Mouse (Mus musculus): ENCODE measurements around the gene Lhx6. TPM values are rescaled to one million over a fixed set of nuclear protein-coding genes. Genes with fewer than 3 reads are reported as not detected.

The Lhx6 gene
- polyA plus RNA-seq, 1 experiment from 2014 or later: 2.0 TPM

- H3K36me3 ChIP-seq (ENCODE audit: insufficient read depth, low read length): no peaks in the 10 kb centered on the region
- H3K4me1 ChIP-seq (ENCODE audit: insufficient read depth, low read depth, low read length): no peaks in the 10 kb centered on the region
- H3K9ac ChIP-seq (replicated peaks; ENCODE audit: low read depth): no peak overlapping the region
- TF ChIP-seq CTCF (IDR thresholded peaks at IDR 0.05) (no peak), EP300 (IDR thresholded peaks at IDR 0.05) (no peak)
- no peaks in the 10 kb centered on the region for H3K9me3 ChIP-seq (ENCODE audit: low read length)
- H3K4me3 ChIP-seq (ENCODE audit: low read depth, low read length): no peak overlapping the region
- no peak for ATAC-seq
- H3K27me3 ChIP-seq (replicated peaks; ENCODE audit: insufficient read depth, low read length): 0 out of 2 replicates have a peak, but pooled peaks cover under 1% of the 10 kb centered on the region
- DNase-seq (ENCODE audit: low spot score): no peak
- H3K4me2 ChIP-seq (replicated peaks; ENCODE audit: low read depth, low read length): no peak overlapping the region
- no peak overlapping the region for H3K27ac ChIP-seq (ENCODE audit: low read length)
- 100% methylated on average over 1 of the region's 1 CpGs for WGBS
Measured at GRCm38 (mm10) chr2:36085041-36085440, 20.2 kb downstream of the Lhx6 start.

- TF ChIP-seq EP300 (IDR thresholded peaks at IDR 0.05): no peak
- no peak for TF ChIP-seq CTCF (IDR thresholded peaks at IDR 0.05)
Measured at GRCm38 (mm10) chr2:36082802-36083580, 22.2 kb downstream of the Lhx6 start.

GRCm38 (mm10) chr2:36081446-36081845 is 23.8 kb downstream of the Lhx6 start:
- no peak for TF ChIP-seq CTCF (IDR thresholded peaks at IDR 0.05)
- no peak for TF ChIP-seq EP300 (IDR thresholded peaks at IDR 0.05)
- no peak for ATAC-seq

More at GRCm38 (mm10) chr2:36082802-36083580, 22.2 kb downstream of the Lhx6 start:
- ATAC-seq: no peak
- Histone ChIP-seq H3K4me1 (ENCODE audit: insufficient read depth, low read depth, low read length) (no peaks in the 10 kb centered on the region), H3K4me2 (replicated peaks; ENCODE audit: low read depth, low read length) (no peak overlapping the region), H3K9ac (replicated peaks; ENCODE audit: low read depth) (no peak overlapping the region), H3K9me3 (ENCODE audit: low read length) (no peaks in the 10 kb centered on the region), H3K27ac (ENCODE audit: low read length) (no peak overlapping the region), H3K27me3 (replicated peaks; ENCODE audit: insufficient read depth, low read length) (no peaks in the 10 kb centered on the region), H3K4me3 (ENCODE audit: low read depth, low read length) (no peak overlapping the region), H3K36me3 (ENCODE audit: insufficient read depth, low read length) (no peaks in the 10 kb centered on the region)
- no peak for DNase-seq (ENCODE audit: low spot score)
- WGBS: 75% methylated on average over 9 of the region's 9 CpGs

GRCm38 (mm10) chr2:36077160-36077761 is 27.9 kb downstream of the Lhx6 start:
- 25% methylated on average over 11 of the region's 11 CpGs for WGBS
- Histone ChIP-seq H3K9me3 (ENCODE audit: low read length) (no peaks in the 10 kb centered on the region), H3K27me3 (replicated peaks; ENCODE audit: insufficient read depth, low read length) (no peaks in the 10 kb centered on the region), H3K9ac (replicated peaks; ENCODE audit: low read depth) (no peak overlapping the region), H3K4me1 (ENCODE audit: insufficient read depth, low read depth, low read length) (no peaks in the 10 kb centered on the region), H3K27ac (ENCODE audit: low read length) (no peak overlapping the region), H3K4me2 (replicated peaks; ENCODE audit: low read depth, low read length) (no peak overlapping the region), H3K36me3 (ENCODE audit: insufficient read depth, low read length) (no peaks in the 10 kb centered on the region), H3K4me3 (ENCODE audit: low read depth, low read length) (no peak overlapping the region)
- DNase-seq (ENCODE audit: low spot score) (no peak), ATAC-seq (no peak)
- no peak for TF ChIP-seq CTCF (IDR thresholded peaks at IDR 0.05)
- no peak for TF ChIP-seq EP300 (IDR thresholded peaks at IDR 0.05)

More at GRCm38 (mm10) chr2:36081446-36081845, 23.8 kb downstream of the Lhx6 start:
- no peak overlapping the region for H3K27ac ChIP-seq (ENCODE audit: low read length)
- no peak overlapping the region for H3K9ac ChIP-seq (replicated peaks; ENCODE audit: low read depth)
- H3K4me3 ChIP-seq (ENCODE audit: low read depth, low read length): no peak overlapping the region
- no peak overlapping the region for H3K4me2 ChIP-seq (replicated peaks; ENCODE audit: low read depth, low read length)
- no peak for DNase-seq (ENCODE audit: low spot score)
- H3K27me3 ChIP-seq (replicated peaks; ENCODE audit: insufficient read depth, low read length): no peaks in the 10 kb centered on the region
- H3K4me1 ChIP-seq (ENCODE audit: insufficient read depth, low read depth, low read length): no peaks in the 10 kb centered on the region
- WGBS: 18% methylated on average over 9 of the region's 9 CpGs
- no peaks in the 10 kb centered on the region for H3K9me3 ChIP-seq (ENCODE audit: low read length)
- no peaks in the 10 kb centered on the region for H3K36me3 ChIP-seq (ENCODE audit: insufficient read depth, low read length)

- no peaks in the 10 kb centered on the region for H3K36me3 ChIP-seq (ENCODE audit: insufficient read depth, low read length)
- no peaks in the 10 kb centered on the region for H3K9me3 ChIP-seq (ENCODE audit: low read length)
- no peaks in the 10 kb centered on the region for H3K4me1 ChIP-seq (ENCODE audit: insufficient read depth, low read depth, low read length)
- DNase-seq (ENCODE audit: low spot score) (no peak), ATAC-seq (no peak)
- TF ChIP-seq CTCF (IDR thresholded peaks at IDR 0.05) (no peak), EP300 (IDR thresholded peaks at IDR 0.05) (no peak)
- H3K27ac ChIP-seq (ENCODE audit: low read length): no peak overlapping the region
- no peak overlapping the region for H3K9ac ChIP-seq (replicated peaks; ENCODE audit: low read depth)
- 81% methylated on average over 5 of the region's 5 CpGs for WGBS
- H3K4me3 ChIP-seq (ENCODE audit: low read depth, low read length): no peak overlapping the region
- H3K4me2 ChIP-seq (replicated peaks; ENCODE audit: low read depth, low read length): no peak overlapping the region
- H3K27me3 ChIP-seq (replicated peaks; ENCODE audit: insufficient read depth, low read length): no peaks in the 10 kb centered on the region
Measured at GRCm38 (mm10) chr2:36075210-36075609, 30.0 kb downstream of the Lhx6 start.

GRCm38 (mm10) chr2:36073781-36074180 is 31.4 kb downstream of the Lhx6 start:
- TF ChIP-seq CTCF (IDR thresholded peaks at IDR 0.05) (no peak), EP300 (IDR thresholded peaks at IDR 0.05) (no peak)
- no peak overlapping the region for H3K9ac ChIP-seq (replicated peaks; ENCODE audit: low read depth)
- H3K27ac ChIP-seq (ENCODE audit: low read length): no peak overlapping the region
- no peak overlapping the region for H3K4me3 ChIP-seq (ENCODE audit: low read depth, low read length)
- H3K36me3 ChIP-seq (ENCODE audit: insufficient read depth, low read length): no peaks in the 10 kb centered on the region
- no peaks in the 10 kb centered on the region for H3K27me3 ChIP-seq (replicated peaks; ENCODE audit: insufficient read depth, low read length)
- DNase-seq (ENCODE audit: low spot score) (no peak), ATAC-seq (no peak)
- no peak overlapping the region for H3K4me2 ChIP-seq (replicated peaks; ENCODE audit: low read depth, low read length)
- H3K9me3 ChIP-seq (ENCODE audit: low read length): no peaks in the 10 kb centered on the region
- 51% methylated on average over 3 of the region's 3 CpGs for WGBS
- no peaks in the 10 kb centered on the region for H3K4me1 ChIP-seq (ENCODE audit: insufficient read depth, low read depth, low read length)

Data from lung, postnatal 0 days (tissue).